Comparison of ENCODE assay signal across 16 mouse cellular contexts in genomic region chr5:26985114-26985513, GRCm38 (mm10).
"Had no signal": no experiment of that assay in that cellular context is flagged by ENCODE, and none has a peak within 500 bp of the region (broad histone marks: within the 10 kb centered on the region; RNA-seq: fewer than 3 reads in every experiment).

No protein-coding gene starts in this region.

- H3K36me3 ChIP-seq: kidney, embryonic 15.5 days; limb, embryonic 10.5 days; limb, embryonic 13.5 days; liver, embryonic 12.5 days; liver, embryonic 15.5 days; lung, embryonic 15.5 days; midbrain, embryonic 12.5 days had no signal

- H3K4me3 ChIP-seq: kidney, embryonic 15.5 days; limb, embryonic 10.5 days; limb, embryonic 13.5 days; liver, embryonic 12.5 days; liver, embryonic 15.5 days; lung, embryonic 15.5 days; megakaryocyte, embryonic 14.5 days; midbrain, embryonic 12.5 days had no signal

- DNase-seq: kidney, postnatal 10 days; kidney, postnatal 36 days; liver; lung, adult 18-20 months; lung, postnatal 10 days; lung, postnatal 36 days; thymus, adult 18-20 months; thymus, postnatal 36 days had no signal

- H3K9ac ChIP-seq: kidney, embryonic 15.5 days; limb, embryonic 13.5 days; liver, embryonic 12.5 days; liver, embryonic 15.5 days; lung, embryonic 15.5 days; midbrain, embryonic 12.5 days had no signal

- H3K9me3 ChIP-seq: kidney, embryonic 15.5 days; limb, embryonic 10.5 days; limb, embryonic 13.5 days; liver, embryonic 12.5 days; liver, embryonic 15.5 days; lung, embryonic 15.5 days; midbrain, embryonic 12.5 days had no signal

- H3K27me3 ChIP-seq: kidney, embryonic 15.5 days; limb, embryonic 13.5 days; liver, embryonic 12.5 days; liver, embryonic 15.5 days; lung, embryonic 15.5 days; megakaryocyte, embryonic 14.5 days; midbrain, embryonic 12.5 days had no signal

- H3K27ac ChIP-seq: kidney, embryonic 15.5 days; limb, embryonic 10.5 days; limb, embryonic 13.5 days; liver, embryonic 12.5 days; liver, embryonic 15.5 days; lung, embryonic 15.5 days; midbrain, embryonic 12.5 days had no signal

- H3K4me1 ChIP-seq: kidney, embryonic 15.5 days; limb, embryonic 10.5 days; limb, embryonic 13.5 days; liver, embryonic 12.5 days; liver, embryonic 15.5 days; lung, embryonic 15.5 days; megakaryocyte, embryonic 14.5 days had no signal

- H3K4me2 ChIP-seq: kidney, embryonic 15.5 days; limb, embryonic 13.5 days; liver, embryonic 12.5 days; liver, embryonic 15.5 days; lung, embryonic 15.5 days; midbrain, embryonic 12.5 days had no signal

- ATAC-seq: liver, embryonic 12.5 days had no signal
